Mouse (Mus musculus) lung, postnatal 0 days (tissue): ENCODE data around the gene Sdhaf2. TPM values are rescaled to one million over a fixed set of nuclear protein-coding genes. Genes with fewer than 3 reads are reported as not detected.

Experiments
- ATAC-seq: fragments of 200-750 bp; cut with Nextera tagmentation; 2 replicates; pipeline ENCODE4 v1.8.0; 2017; ENCODE audit warnings: moderate library complexity
- DNase-seq: peaks from one replicate; pipeline ENCODE4 v3.0.0-alpha.2; 2016; ENCODE audit warnings: low spot score
- H3K27ac ChIP-seq: fragments of 300-500 bp; sonication (generic); 2 replicates; pipeline ENCODE4 v1.5.1; 2014; ENCODE audit warnings: antibody characterized with exemption, mild to moderate bottlenecking, low read length, mixed read lengths
- H3K27me3 ChIP-seq: fragments of 300-500 bp; sonication (generic); replicated peaks from 2 replicates; pipeline ENCODE4 v1.6.1; 2014; ENCODE audit warnings: low read length, mixed read lengths; ENCODE audit not compliant: insufficient read depth
- H3K36me3 ChIP-seq: fragments of 300-500 bp; sonication (generic); 2 replicates; pipeline ENCODE4 v1.6.1; 2014; ENCODE audit warnings: low read length, mixed read lengths; ENCODE audit not compliant: insufficient read depth
- H3K4me1 ChIP-seq: fragments of 300-500 bp; sonication (generic); 2 replicates; pipeline ENCODE4 v1.6.1; 2014; ENCODE audit warnings: antibody characterized with exemption, low read depth, low read length, mixed read lengths; ENCODE audit not compliant: insufficient read depth
- H3K4me2 ChIP-seq: fragments of 300-500 bp; sonication (generic); replicated peaks from 2 replicates; pipeline ENCODE4 v1.6.1; 2014; ENCODE audit warnings: low read depth, mild to moderate bottlenecking, low read length, moderate library complexity, mixed read lengths
- H3K4me3 ChIP-seq: fragments of 300-500 bp; sonication (generic); 2 replicates; pipeline ENCODE4 v1.5.1; 2014; ENCODE audit warnings: low read depth, low read length
- H3K9ac ChIP-seq: fragments of 300-500 bp; sonication (generic); replicated peaks from 2 replicates; pipeline ENCODE4 v1.6.1; 2014; ENCODE audit warnings: low read depth, mild to moderate bottlenecking
- H3K9me3 ChIP-seq: fragments of 300-500 bp; sonication (generic); 2 replicates; pipeline ENCODE4 v1.6.1; 2016; ENCODE audit warnings: low read length, mixed read lengths
- CTCF ChIP-seq: IDR thresholded peaks from 2 replicates; pipeline ENCODE4 v1.5.1; 2016; ENCODE audit warnings: antibody characterized with exemption, mild to moderate bottlenecking
- EP300 ChIP-seq: IDR thresholded peaks from 2 replicates; pipeline ENCODE4 v1.6.1; 2016; ENCODE audit warnings: antibody characterized with exemption, mild to moderate bottlenecking, control low read depth
- WGBS: fragments of 180-500 bp; shearing (Covaris S2); extraction: QIAGEN DNeasy Blood & Tissue Kit; methylation state at CpG from one replicate; pipeline ENCODE4 v1.1.7; 2014; 5-methylcytosine and 5-hydroxymethylcytosine counted together
- polyA plus RNA-seq: library from polyadenylated mRNA; unstranded; fragments of >200 nt; fragmentation: Nextera tagmentation; extraction: Ambion mirVana; gene quantifications from 2 replicates; pipeline ENCODE4 v1.2.1, GENCODE M21; 2015

Gene Sdhaf2
- polyA plus RNA-seq, 1 experiment from 2014 or later: 49.8 TPM

DNA sequence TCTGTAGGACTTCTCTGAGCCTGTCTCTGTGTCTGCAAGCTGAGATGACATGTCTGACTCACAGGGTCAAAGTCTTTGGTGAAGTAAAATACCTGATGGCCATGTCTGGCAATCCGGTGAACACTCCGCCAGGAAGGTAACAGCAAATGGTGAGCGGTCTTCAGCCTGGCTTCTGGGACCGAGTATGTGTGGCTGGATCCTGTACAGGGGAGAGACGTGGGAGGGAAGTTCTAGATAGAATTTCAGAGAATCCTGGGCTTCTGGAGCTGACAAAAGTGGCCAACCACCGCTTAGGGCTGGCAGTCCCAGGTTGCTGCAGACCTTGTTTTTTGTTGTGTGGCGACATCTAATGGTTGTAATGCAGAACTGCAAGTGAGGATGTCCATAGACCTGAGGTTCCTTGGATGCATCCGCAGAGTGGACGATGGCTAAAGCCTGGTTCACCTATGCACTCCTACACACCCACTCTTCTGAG, 39.6 kb downstream of the Sdhaf2 start:
- H3K4me2 ChIP-seq: no peak overlapping the region
- no peaks in the 10 kb centered on the region for H3K9me3 ChIP-seq
- H3K27me3 ChIP-seq: 0 out of 2 replicates have a peak, but pooled peaks cover 2% of the 10 kb centered on the region
- H3K27ac ChIP-seq: no peak overlapping the region
- ATAC-seq (peak; percentile 78), DNase-seq (peak; percentile 76)
- H3K4me1 ChIP-seq: no peaks in the 10 kb centered on the region
- 20% methylated on average over 9 of the region's 9 CpGs for WGBS
- TF ChIP-seq CTCF (peak; percentile 92), EP300 (no peak)
- H3K9ac ChIP-seq: no peak overlapping the region
- H3K4me3 ChIP-seq: no peak overlapping the region
- no peaks in the 10 kb centered on the region for H3K36me3 ChIP-seq

GRCm38 (mm10) chr19:10482703-10483102, 43.2 kb downstream of the Sdhaf2 start, which contains the start of gene Ppp1r32:
Gene Ppp1r32, minus strand, starts transcription at chr19:10482928.
- Histone ChIP-seq H3K4me1 (no peaks in the 10 kb centered on the region), H3K27me3 (0 out of 2 replicates have a peak, but pooled peaks cover 2% of the 10 kb centered on the region), H3K4me3 (no peak within 1 kb of the TSS), H3K36me3 (no peaks in the 10 kb centered on the region), H3K9ac (no peak within 1 kb of the TSS), H3K9me3 (no peaks in the 10 kb centered on the region), H3K27ac (no peak within 1 kb of the TSS), H3K4me2 (no peak within 1 kb of the TSS)
- ATAC-seq (peak; percentile 70), DNase-seq (peak; percentile 50)
- TF ChIP-seq EP300 (no peak), CTCF (no peak)
- WGBS: 24% methylated on average over 6 of the region's 6 CpGs

GRCm38 (mm10) chr19:10479541-10479940, 46.4 kb downstream of the Sdhaf2 start:
- WGBS: 56% methylated on average over 4 of the region's 4 CpGs
- no peak for TF ChIP-seq EP300
- no peak for TF ChIP-seq CTCF
- Histone ChIP-seq H3K27ac (no peak overlapping the region), H3K36me3 (no peaks in the 10 kb centered on the region), H3K4me1 (no peaks in the 10 kb centered on the region), H3K4me2 (no peak overlapping the region), H3K27me3 (no peaks in the 10 kb centered on the region), H3K9me3 (no peaks in the 10 kb centered on the region), H3K4me3 (no peak overlapping the region), H3K9ac (no peak overlapping the region)
- DNase-seq (no peak), ATAC-seq (no peak)

- TF ChIP-seq EP300 (no peak), CTCF (no peak)
- ATAC-seq (no peak), DNase-seq (no peak)
- Histone ChIP-seq H3K9ac (no peak overlapping the region), H3K4me3 (no peak overlapping the region), H3K4me2 (no peak overlapping the region), H3K4me1 (no peaks in the 10 kb centered on the region), H3K9me3 (no peaks in the 10 kb centered on the region), H3K27me3 (no peaks in the 10 kb centered on the region), H3K27ac (no peak overlapping the region), H3K36me3 (no peaks in the 10 kb centered on the region)
- WGBS: 22% methylated on average over 6 of the region's 6 CpGs
Measured at GRCm38 (mm10) chr19:10473779-10474178, 52.2 kb downstream of the Sdhaf2 start.

- Histone ChIP-seq H3K27me3 (no peaks in the 10 kb centered on the region), H3K36me3 (no peaks in the 10 kb centered on the region), H3K27ac (no peak overlapping the region), H3K4me1 (no peaks in the 10 kb centered on the region), H3K4me3 (no peak overlapping the region), H3K9me3 (no peaks in the 10 kb centered on the region), H3K9ac (no peak overlapping the region), H3K4me2 (no peak overlapping the region)
- DNase-seq (no peak), ATAC-seq (no peak)
- TF ChIP-seq CTCF (no peak), EP300 (no peak)
- 71% methylated on average over 3 of the region's 3 CpGs for WGBS
Measured at GRCm38 (mm10) chr19:10472958-10473357, 53.0 kb downstream of the Sdhaf2 start.

- no peak overlapping the region for H3K27ac ChIP-seq
- peak; percentile 36 for DNase-seq
- peak; percentile 75 for ATAC-seq
Measured at GRCm38 (mm10) chr19:10469171-10469658, 56.7 kb downstream of the Sdhaf2 start.

GRCm38 (mm10) chr19:10464427-10464826, 61.5 kb downstream of the Sdhaf2 start:
- Histone ChIP-seq H3K36me3 (no peaks in the 10 kb centered on the region), H3K27ac (no peak overlapping the region), H3K9me3 (no peaks in the 10 kb centered on the region), H3K4me1 (no peaks in the 10 kb centered on the region), H3K4me2 (no peak overlapping the region), H3K4me3 (no peak overlapping the region), H3K9ac (no peak overlapping the region), H3K27me3 (0 out of 2 replicates have a peak, but pooled peaks cover 10% of the 10 kb centered on the region)
- 52% methylated on average over 4 of the region's 4 CpGs for WGBS
- TF ChIP-seq CTCF: no peak
- no peak for TF ChIP-seq EP300
- DNase-seq (no peak), ATAC-seq (no peak)

More at GRCm38 (mm10) chr19:10469171-10469658, 56.7 kb downstream of the Sdhaf2 start:
- H3K4me3 ChIP-seq: no peak overlapping the region
- H3K27me3 ChIP-seq: no peaks in the 10 kb centered on the region
- no peak overlapping the region for H3K9ac ChIP-seq
- H3K4me2 ChIP-seq: no peak overlapping the region
- TF ChIP-seq CTCF (no peak), EP300 (no peak)
- 36% methylated on average over 8 of the region's 8 CpGs for WGBS
- no peaks in the 10 kb centered on the region for H3K9me3 ChIP-seq
- no peaks in the 10 kb centered on the region for H3K4me1 ChIP-seq
- H3K36me3 ChIP-seq: no peaks in the 10 kb centered on the region
